ENCODE assay signal across 10 mouse cellular contexts in genomic region chr7:75827357-75827756, GRCm38 (mm10). TPM values are rescaled to one million over a fixed set of nuclear protein-coding genes. Genes with fewer than 3 reads are reported as not detected.
A peak's percentile ranks its signal among the peaks of the same experiment; 100 is the strongest.
DNase-seq lines count a peak whose midpoint lies in the region; ATAC-seq and TF ChIP-seq lines count a peak whose summit lies in the region.
"Had no signal": no experiment of that assay in that cellular context is flagged by ENCODE, and none has a peak within 500 bp of the region (broad histone marks: within the 10 kb centered on the region; RNA-seq: fewer than 3 reads in every experiment).

No protein-coding gene starts in this region.

- peak; percentile 15; the same call in 1 of the 2 replicates for ATAC-seq in heart, postnatal 0 days (ENCODE audit: insufficient read depth, low read depth)
- ATAC-seq in liver, embryonic 13.5 days (ENCODE audit: low read depth): peak; percentile 28

- WGBS in heart, postnatal 0 days: 72% methylated on average over 1 of the region's 1 CpGs
- 62% methylated on average over 1 of the region's 1 CpGs for WGBS in liver, embryonic 13.5 days (ENCODE audit: insufficient replicate concordance)

- H3K9ac ChIP-seq in heart, postnatal 0 days (replicated peaks; ENCODE audit: low read depth, low read length): no peak overlapping the region
- H3K9ac ChIP-seq in ES-Bruce4 (ENCODE audit: low read depth, poor library complexity, severe bottlenecking): no peak overlapping the region
- no peak overlapping the region for H3K9ac ChIP-seq in liver, embryonic 13.5 days
- H3K9ac ChIP-seq: forebrain, embryonic 12.5 days; hindbrain, embryonic 13.5 days had no signal

- no peak for DNase-seq in heart, postnatal 0 days (ENCODE audit: low spot score)
- DNase-seq in heart, adult 9 months (ENCODE audit: low spot score in 2 of 2): no peak
- peak; percentile 18 for DNase-seq in R1 (ENCODE audit: low read depth, low spot score)
- DNase-seq in liver, embryonic 13.5 days: peak; percentile 57
- DNase-seq in cerebellum, adult 11 months: no peak
- no peak for DNase-seq in thymus, postnatal 10 days (ENCODE audit: low spot score in 2 of 2)

- no peaks in the 10 kb centered on the region for H3K4me1 ChIP-seq in heart, postnatal 0 days (ENCODE audit: control insufficient read depth, insufficient read depth)
- no peaks in the 10 kb centered on the region for H3K4me1 ChIP-seq in ES-Bruce4 (ENCODE audit: control insufficient read depth, insufficient read depth, low read length)
- peaks cover 67% of the 10 kb centered on the region for H3K4me1 ChIP-seq in liver, embryonic 13.5 days (replicated peaks)
- H3K4me1 ChIP-seq: forebrain, embryonic 12.5 days had no signal

- no peak for TF ChIP-seq POLR2A in ES-Bruce4 (IDR thresholded peaks at IDR 0.05; ENCODE audit: insufficient read depth, low read length)

- no peaks in the 10 kb centered on the region for H3K27me3 ChIP-seq in heart, postnatal 0 days (ENCODE audit: control insufficient read depth, insufficient read depth, low read length)
- no peaks in the 10 kb centered on the region for H3K27me3 ChIP-seq in ES-Bruce4 (ENCODE audit: control insufficient read depth, insufficient read depth, low read length, poor library complexity, severe bottlenecking)
- H3K27me3 ChIP-seq in liver, embryonic 13.5 days: no peaks in the 10 kb centered on the region
- H3K27me3 ChIP-seq: forebrain, embryonic 12.5 days; hindbrain, embryonic 13.5 days had no signal

- no peak overlapping the region for H3K4me2 ChIP-seq in heart, postnatal 0 days (ENCODE audit: low read depth, low read length)
- H3K4me2 ChIP-seq in liver, embryonic 13.5 days: peak overlapping the region; percentile 16
- H3K4me2 ChIP-seq: forebrain, embryonic 12.5 days; hindbrain, embryonic 13.5 days had no signal

- no peaks in the 10 kb centered on the region for H3K36me3 ChIP-seq in heart, postnatal 0 days (replicated peaks; ENCODE audit: control insufficient read depth, insufficient read depth, low read length)
- no peaks in the 10 kb centered on the region for H3K36me3 ChIP-seq in ES-Bruce4 (ENCODE audit: control insufficient read depth, insufficient read depth, low read length, poor library complexity, severe bottlenecking)
- H3K36me3 ChIP-seq in liver, embryonic 13.5 days: no peaks in the 10 kb centered on the region
- H3K36me3 ChIP-seq: embryonic facial prominence, embryonic 10.5 days; forebrain, embryonic 12.5 days; hindbrain, embryonic 13.5 days had no signal

- H3K9me3 ChIP-seq in heart, postnatal 0 days (replicated peaks; ENCODE audit: control insufficient read depth, low read length): no peaks in the 10 kb centered on the region
- no peaks in the 10 kb centered on the region for H3K9me3 ChIP-seq in ES-Bruce4 (replicated peaks; ENCODE audit: control insufficient read depth, insufficient read depth, low read length, poor library complexity, severe bottlenecking)
- no peaks in the 10 kb centered on the region for H3K9me3 ChIP-seq in liver, embryonic 13.5 days (replicated peaks)
- H3K9me3 ChIP-seq: embryonic facial prominence, embryonic 10.5 days; forebrain, embryonic 12.5 days; hindbrain, embryonic 13.5 days had no signal

- H3K4me3 ChIP-seq in heart, postnatal 0 days (ENCODE audit: low read depth, low read length): no peak overlapping the region
- no peak overlapping the region for H3K4me3 ChIP-seq in ES-Bruce4 (ENCODE audit: low read depth, low read length)
- H3K4me3 ChIP-seq in liver, embryonic 13.5 days (replicated peaks): no peak overlapping the region
- H3K4me3 ChIP-seq: embryonic facial prominence, embryonic 10.5 days; forebrain, embryonic 12.5 days; hindbrain, embryonic 13.5 days had no signal

- no peak for TF ChIP-seq CTCF in heart, postnatal 0 days (IDR thresholded peaks at IDR 0.05; ENCODE audit: low read depth)
- TF ChIP-seq CTCF in ES-Bruce4 (IDR thresholded peaks at IDR 0.05; ENCODE audit: low read depth, low read length): no peak

- no peak for TF ChIP-seq EP300 in heart, postnatal 0 days (IDR thresholded peaks at IDR 0.05; ENCODE audit: low read depth)
- 0 out of 2 replicates have a peak, but pooled peaks have one; percentile 12 for TF ChIP-seq EP300 in ES-Bruce4 (IDR thresholded peaks at IDR 0.05; ENCODE audit: insufficient read depth, low read depth, low read length)

- no peak overlapping the region for H3K27ac ChIP-seq in heart, postnatal 0 days (ENCODE audit: low read depth)
- no peak overlapping the region for H3K27ac ChIP-seq in ES-Bruce4 (ENCODE audit: insufficient read depth, low read length)
- H3K27ac ChIP-seq in liver, embryonic 13.5 days: peak overlapping the region; percentile 93
- H3K27ac ChIP-seq: embryonic facial prominence, embryonic 10.5 days; hindbrain, embryonic 13.5 days had no signal

RNA-seq across cellular contexts. Expression of gene Klhl25, which starts 20.8 kb away (rescaled TPM):
- 15.0 and 20.7 TPM in 2 replicates for total RNA-seq in heart, postnatal 0 days (2014; rRNA removed; ENCODE audit: low replicate concordance)
- 4.9 and 5.7 TPM in 2 replicates for polyA plus RNA-seq in heart, postnatal 0 days (2015; fragmentation: Nextera tagmentation; extraction: Ambion mirVana)
- polyA plus RNA-seq in ES-Bruce4 (2011; ENCODE audit: insufficient read depth, insufficient read length, low read depth, missing spikeins): 9.0 and 10.9 TPM in 2 replicates
- polyA plus RNA-seq in liver, embryonic 13.5 days (2015; fragmentation: Nextera tagmentation; extraction: Ambion mirVana): 10.3 and 11.3 TPM in 2 replicates

Comparison
In these comparisons a context has a peak if more than half of its experiments do, and no peak if none do; other contexts are left out.
1. DNase-seq: peak in R1 (single experiment) and liver, embryonic 13.5 days (single experiment); none in heart, postnatal 0 days (single experiment), heart, adult 9 months (0 of 2), cerebellum, adult 11 months (single experiment) and thymus, postnatal 10 days (0 of 2).